ENCODE assay signal across 24 mouse cellular contexts in genomic region chr16:23737026-23737425, GRCm38 (mm10).
A peak's percentile ranks its signal among the peaks of the same experiment; 100 is the strongest.
DNase-seq lines count a peak whose midpoint lies in the region; ATAC-seq and TF ChIP-seq lines count a peak whose summit lies in the region.
"Had no signal": no experiment of that assay in that cellular context is flagged by ENCODE, and none has a peak within 500 bp of the region (broad histone marks: within the 10 kb centered on the region; RNA-seq: fewer than 3 reads in every experiment).

No protein-coding gene starts in this region.

- H3K9ac ChIP-seq in midbrain, embryonic 14.5 days (replicated peaks; ENCODE audit: low read length) = no peak overlapping the region
- H3K9ac ChIP-seq in midbrain, embryonic 15.5 days = no peak overlapping the region
- no peak overlapping the region for H3K9ac ChIP-seq in hindbrain, postnatal 0 days (replicated peaks; ENCODE audit: low read length)
- H3K9ac ChIP-seq: embryonic facial prominence, embryonic 15.5 days; forebrain, embryonic 15.5 days; liver, embryonic 14.5 days; stomach, embryonic 15.5 days had no signal

- peaks cover 3% of the 10 kb centered on the region; the same call in 1 of the 2 replicates for H3K4me1 ChIP-seq in midbrain, embryonic 14.5 days (ENCODE audit: control insufficient read depth, insufficient read depth, low read length)
- H3K4me1 ChIP-seq in midbrain, embryonic 15.5 days = no peaks in the 10 kb centered on the region
- H3K4me1 ChIP-seq in hindbrain, postnatal 0 days (ENCODE audit: insufficient read depth, low read length) = no peaks in the 10 kb centered on the region
- H3K4me1 ChIP-seq: embryonic facial prominence, embryonic 15.5 days; forebrain, embryonic 15.5 days; stomach, embryonic 15.5 days had no signal

- no peak for ATAC-seq in midbrain, embryonic 14.5 days (ENCODE audit: low FRiP score, low TSS enrichment)
- no peak for ATAC-seq in midbrain, embryonic 15.5 days (replicated peaks)
- no peak for ATAC-seq in hindbrain, postnatal 0 days
- ATAC-seq: forebrain, embryonic 15.5 days; intestine, postnatal 0 days had no signal

- no peak overlapping the region for H3K4me2 ChIP-seq in midbrain, embryonic 14.5 days (ENCODE audit: low read length)
- no peak overlapping the region for H3K4me2 ChIP-seq in midbrain, embryonic 15.5 days
- H3K4me2 ChIP-seq in hindbrain, postnatal 0 days (ENCODE audit: low read depth, low read length) = no peak overlapping the region
- H3K4me2 ChIP-seq: embryonic facial prominence, embryonic 15.5 days; forebrain, embryonic 15.5 days; stomach, embryonic 15.5 days had no signal

- DNase-seq in heart, adult 11 months = peak; percentile 37
- no peak for DNase-seq in heart, adult 18-20 months
- DNase-seq in midbrain, embryonic 14.5 days = peak; percentile 49
- peak; percentile 67 for DNase-seq in brain, embryonic 14.5 days (ENCODE audit: low read depth)
- DNase-seq in hindbrain, postnatal 0 days (ENCODE audit: low spot score) = peak; percentile 39
- DNase-seq: adrenal gland, postnatal 25 days; B cell, adult 2 months; cerebellum, adult 2 months; cerebellum, postnatal 36 days; gastrocnemius, postnatal 36 days; heart, postnatal 14 days; kidney, adult 9 months; kidney, postnatal 10 days; liver; lung, adult 2 months; lung, postnatal 10 days; right cerebral cortex, postnatal 25 days had no signal

- WGBS in midbrain, embryonic 14.5 days = 47% methylated on average over 3 of the region's 3 CpGs
- 55% methylated on average over 3 of the region's 3 CpGs for WGBS in midbrain, embryonic 15.5 days
- 37% methylated on average over 3 of the region's 3 CpGs for WGBS in hindbrain, postnatal 0 days

- H3K27me3 ChIP-seq in midbrain, embryonic 14.5 days (ENCODE audit: control insufficient read depth, insufficient read depth, low read length) = no peaks in the 10 kb centered on the region
- H3K27me3 ChIP-seq in midbrain, embryonic 15.5 days (replicated peaks) = no peaks in the 10 kb centered on the region
- no peaks in the 10 kb centered on the region for H3K27me3 ChIP-seq in hindbrain, postnatal 0 days (ENCODE audit: insufficient read depth, low read length)
- H3K27me3 ChIP-seq: embryonic facial prominence, embryonic 15.5 days; forebrain, embryonic 15.5 days; stomach, embryonic 15.5 days had no signal

- H3K36me3 ChIP-seq in midbrain, embryonic 14.5 days (ENCODE audit: control insufficient read depth, insufficient read depth, low read length) = no peaks in the 10 kb centered on the region
- H3K36me3 ChIP-seq in midbrain, embryonic 15.5 days (replicated peaks) = no peaks in the 10 kb centered on the region
- no peaks in the 10 kb centered on the region for H3K36me3 ChIP-seq in hindbrain, postnatal 0 days (ENCODE audit: insufficient read depth, low read length)
- H3K36me3 ChIP-seq: embryonic facial prominence, embryonic 15.5 days; forebrain, embryonic 15.5 days; stomach, embryonic 15.5 days had no signal

- no peak for TF ChIP-seq CTCF in brain, embryonic 14.5 days (IDR thresholded peaks at IDR 0.05; ENCODE audit: borderline replicate concordance, extremely low read depth, insufficient read depth, insufficient read length)
- no peak for TF ChIP-seq CTCF in hindbrain, postnatal 0 days (IDR thresholded peaks at IDR 0.05; ENCODE audit: low read depth)

- H3K27ac ChIP-seq in midbrain, embryonic 14.5 days (replicated peaks; ENCODE audit: low read depth, low read length) = no peak overlapping the region
- no peak overlapping the region for H3K27ac ChIP-seq in midbrain, embryonic 15.5 days
- H3K27ac ChIP-seq in hindbrain, postnatal 0 days = no peak overlapping the region
- H3K27ac ChIP-seq: embryonic facial prominence, embryonic 15.5 days; forebrain, embryonic 15.5 days; liver, embryonic 14.5 days; macrophage; stomach, embryonic 15.5 days had no signal

- no peak overlapping the region for H3K4me3 ChIP-seq in midbrain, embryonic 14.5 days (replicated peaks; ENCODE audit: low read depth, low read length)
- no peak overlapping the region for H3K4me3 ChIP-seq in midbrain, embryonic 15.5 days
- no peak overlapping the region for H3K4me3 ChIP-seq in hindbrain, postnatal 0 days (ENCODE audit: low read length)
- H3K4me3 ChIP-seq: embryonic facial prominence, embryonic 15.5 days; forebrain, embryonic 15.5 days; stomach, embryonic 15.5 days had no signal

- H3K9me3 ChIP-seq in midbrain, embryonic 14.5 days (ENCODE audit: control insufficient read depth, low read length) = no peaks in the 10 kb centered on the region
- H3K9me3 ChIP-seq in midbrain, embryonic 15.5 days = no peaks in the 10 kb centered on the region
- H3K9me3 ChIP-seq in hindbrain, postnatal 0 days (ENCODE audit: low read length) = no peaks in the 10 kb centered on the region
- H3K9me3 ChIP-seq: embryonic facial prominence, embryonic 15.5 days; forebrain, embryonic 15.5 days; stomach, embryonic 15.5 days had no signal

- no peak for TF ChIP-seq POLR2A in brain, embryonic 14.5 days (IDR thresholded peaks at IDR 0.05; ENCODE audit: borderline replicate concordance, extremely low read depth, insufficient read depth, insufficient read length, poor library complexity, severe bottlenecking)

Comparison
In these comparisons a context has a peak if more than half of its experiments do, and no peak if none do; other contexts are left out.
1. DNase-seq: peak in heart, adult 11 months (single experiment), midbrain, embryonic 14.5 days (single experiment), brain, embryonic 14.5 days (single experiment) and hindbrain, postnatal 0 days (single experiment); none in heart, adult 18-20 months (0 of 2).